Mouse (Mus musculus) E14TG2a.4 (cell line): ENCODE measurements around the gene Htr6.

ENCODE experiments used
- CTCF ChIP-seq: conservative IDR thresholded peaks from 2 replicates; pipeline ENCODE4 v1.5.1; 2014; ENCODE audit warnings: low read length
- NANOG ChIP-seq: IDR thresholded peaks from 2 replicates; pipeline ENCODE4 v1.6.1; 2014; ENCODE audit warnings: borderline replicate concordance, low read length, mixed read lengths
- POU5F1 ChIP-seq: IDR thresholded peaks from 2 replicates; pipeline ENCODE4 v1.6.1; 2014; ENCODE audit warnings: low read length, borderline replicate concordance

DNA sequence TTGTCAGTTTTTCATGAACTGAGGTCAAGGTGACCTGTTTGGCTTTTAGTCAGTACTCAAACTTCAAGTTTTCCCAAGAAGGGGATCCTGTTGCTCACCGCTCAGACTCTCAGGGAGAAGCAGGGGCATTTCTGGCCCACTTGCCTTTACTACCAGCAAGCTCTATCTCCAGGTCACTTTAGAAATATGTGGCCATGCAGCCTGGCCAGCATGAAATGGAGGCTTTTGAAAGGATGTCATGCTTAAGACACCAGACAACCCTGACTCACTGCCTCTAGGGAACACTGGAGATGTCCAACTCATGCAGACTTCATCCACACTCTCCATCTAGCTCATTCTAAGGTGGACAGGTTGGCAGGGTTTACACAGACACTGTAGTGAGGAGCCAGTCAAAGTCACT, 30.1 kb upstream of the Htr6 start:
- no peak for TF ChIP-seq CTCF
- TF ChIP-seq NANOG: no peak
- no peak for TF ChIP-seq POU5F1
